Mouse (Mus musculus) embryonic fibroblast, embryonic 13.5 days (primary cell): ENCODE results near the gene Lsm6.

ENCODE experiments used
- CTCF ChIP-seq: IDR thresholded peaks from 2 replicates; pipeline ENCODE4 v1.5.1; 2011; ENCODE audit warnings: mild to moderate bottlenecking, control low read depth, low read length, moderate library complexity, borderline replicate concordance; ENCODE audit not compliant: insufficient read depth
- POLR2A ChIP-seq: IDR thresholded peaks from 2 replicates; pipeline ENCODE4 v1.6.1; 2011; ENCODE audit warnings: low read depth, mild to moderate bottlenecking, control low read depth, low read length, moderate library complexity

- TF ChIP-seq POLR2A, result no peak
- no peak for TF ChIP-seq CTCF
Observed at GRCm38 (mm10) chr8:78812446-78812845, 8.5 kb downstream of the Lsm6 start.
